Mouse (Mus musculus) embryo, embryonic 10 days (tissue): ENCODE data around the gene Rasgrp4.
"Not testable (repeated sequence)": the region's sequence is repeated elsewhere in the genome, so short reads cannot be mapped to it uniquely, and the experiment has no call there.

ENCODE experiments used
- DNase-seq: peaks from one replicate; pipeline ENCODE4 v3.0.0-alpha.2; 2015; ENCODE audit warnings: low spot score

The Rasgrp4 gene

DNA sequence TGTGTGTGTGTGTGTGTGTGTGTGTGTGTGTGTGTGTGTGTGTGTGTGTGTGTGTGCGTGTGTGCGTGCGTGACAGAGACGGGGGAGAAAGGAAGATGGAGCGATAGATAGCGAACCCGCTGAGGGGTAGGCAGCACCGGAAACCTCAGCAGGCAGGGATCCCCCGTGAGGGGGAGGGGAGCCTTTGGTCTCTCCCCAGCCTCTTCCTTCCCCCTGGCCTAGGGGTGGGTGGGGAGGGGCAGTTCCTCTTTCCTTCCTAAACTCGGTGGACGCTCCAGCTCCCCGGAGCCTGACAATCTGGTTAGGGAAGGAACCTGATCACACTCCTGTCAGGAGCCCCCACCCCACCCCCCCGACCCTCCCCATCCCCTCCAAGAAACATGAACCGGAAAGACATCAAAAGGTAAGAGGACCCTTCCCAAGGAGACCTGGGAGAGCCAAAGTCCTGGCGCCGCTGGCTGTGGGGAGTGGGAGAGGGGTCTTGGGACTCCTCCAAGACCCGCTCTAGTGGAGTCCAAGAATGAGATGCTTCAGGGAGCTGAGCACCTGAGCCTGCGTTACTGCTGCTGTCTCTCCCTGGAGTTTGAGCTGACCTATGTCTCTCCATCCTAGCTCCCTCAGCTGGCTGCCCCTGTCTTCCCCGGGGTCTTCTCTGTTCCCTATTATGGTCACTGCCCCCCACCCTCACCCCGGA is at the start of gene Rasgrp4:
Rasgrp4 (plus strand) TSS at position 159 of the 694 bp plus-strand sequence.
- peak; percentile 35 for DNase-seq

DNA sequence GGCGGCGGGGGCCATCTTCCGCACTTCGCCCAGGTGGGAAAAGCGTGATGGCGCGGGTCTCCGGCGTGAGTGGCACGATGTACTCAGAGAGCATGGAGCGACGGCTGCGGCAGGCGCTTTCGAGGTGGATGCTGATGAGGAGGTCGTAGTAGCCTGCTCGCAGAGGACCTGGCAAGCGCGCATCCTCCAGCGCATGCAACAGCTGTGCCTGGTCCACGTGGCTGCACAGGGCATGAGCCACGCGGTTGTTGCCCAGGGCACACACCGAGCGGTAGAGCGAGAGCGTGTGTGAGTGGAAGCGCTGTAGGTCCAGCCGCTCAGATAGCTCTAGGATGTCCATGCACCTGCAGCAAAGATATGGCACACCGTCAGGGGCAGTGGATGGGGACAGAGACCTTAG is 48.7 kb upstream of the Rasgrp4 start:
- DNase-seq: no peak

DNA sequence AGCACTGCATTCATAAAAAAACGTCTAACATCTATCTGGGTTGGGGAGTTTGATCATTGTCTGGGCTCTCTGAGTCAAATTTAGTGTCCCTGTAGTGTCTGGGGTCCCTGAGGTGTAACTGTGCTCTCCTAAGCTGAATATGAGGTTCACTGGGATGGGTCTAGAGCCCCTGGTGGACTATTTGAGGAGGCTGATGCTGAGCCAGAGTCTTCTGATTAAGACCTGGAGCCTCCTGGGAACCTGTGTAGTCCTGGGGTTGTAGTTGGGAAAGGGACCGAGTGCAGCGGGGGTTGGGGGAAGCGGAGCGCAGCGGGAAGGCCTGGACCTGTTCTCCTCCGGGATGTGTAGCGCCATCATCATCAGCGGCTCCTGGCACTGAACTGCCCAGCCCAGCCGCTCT is 47.7 kb upstream of the Rasgrp4 start:
- DNase-seq: no peak

DNA sequence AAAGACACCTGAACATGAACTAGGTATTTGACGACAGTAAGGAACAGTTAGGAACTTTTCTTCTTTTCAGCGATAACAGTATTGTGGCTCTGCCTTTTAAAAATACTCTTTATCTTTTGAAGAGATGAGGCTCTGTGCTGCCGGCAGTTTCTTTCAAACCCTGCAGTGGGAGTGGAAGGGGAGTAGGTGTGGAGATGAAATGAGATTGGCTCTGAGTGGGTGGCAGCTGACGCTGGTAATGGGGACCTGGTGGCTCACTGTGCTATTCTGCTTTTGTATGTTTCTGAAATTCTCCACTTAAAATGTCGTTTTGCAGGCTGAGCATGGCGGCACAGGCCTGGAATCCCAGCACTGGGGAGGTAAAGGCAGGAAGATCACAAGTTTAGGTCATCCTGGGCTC is 45.8 kb upstream of the Rasgrp4 start:
- no peak for DNase-seq

DNA sequence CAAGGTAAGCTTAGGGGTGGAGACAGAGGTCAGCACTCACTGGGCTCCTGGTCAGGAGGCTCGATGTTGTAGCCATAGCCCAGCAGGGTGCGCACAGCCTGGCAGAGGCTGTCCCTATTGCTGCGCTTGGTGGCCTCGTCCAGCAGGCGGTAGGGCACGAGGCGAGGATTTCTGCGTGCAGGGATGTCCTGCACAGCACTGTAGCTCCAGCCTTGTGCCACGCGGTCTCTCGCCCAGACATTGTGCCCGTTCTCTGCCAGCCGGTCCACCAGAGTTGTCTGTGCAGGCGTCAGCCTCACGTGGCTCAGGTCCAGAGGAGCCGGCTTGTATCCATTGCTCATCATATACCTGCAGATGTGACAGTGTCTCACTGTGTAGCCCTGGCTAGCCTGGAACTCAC is 37.5 kb upstream of the Rasgrp4 start:
- no peak for DNase-seq

DNA sequence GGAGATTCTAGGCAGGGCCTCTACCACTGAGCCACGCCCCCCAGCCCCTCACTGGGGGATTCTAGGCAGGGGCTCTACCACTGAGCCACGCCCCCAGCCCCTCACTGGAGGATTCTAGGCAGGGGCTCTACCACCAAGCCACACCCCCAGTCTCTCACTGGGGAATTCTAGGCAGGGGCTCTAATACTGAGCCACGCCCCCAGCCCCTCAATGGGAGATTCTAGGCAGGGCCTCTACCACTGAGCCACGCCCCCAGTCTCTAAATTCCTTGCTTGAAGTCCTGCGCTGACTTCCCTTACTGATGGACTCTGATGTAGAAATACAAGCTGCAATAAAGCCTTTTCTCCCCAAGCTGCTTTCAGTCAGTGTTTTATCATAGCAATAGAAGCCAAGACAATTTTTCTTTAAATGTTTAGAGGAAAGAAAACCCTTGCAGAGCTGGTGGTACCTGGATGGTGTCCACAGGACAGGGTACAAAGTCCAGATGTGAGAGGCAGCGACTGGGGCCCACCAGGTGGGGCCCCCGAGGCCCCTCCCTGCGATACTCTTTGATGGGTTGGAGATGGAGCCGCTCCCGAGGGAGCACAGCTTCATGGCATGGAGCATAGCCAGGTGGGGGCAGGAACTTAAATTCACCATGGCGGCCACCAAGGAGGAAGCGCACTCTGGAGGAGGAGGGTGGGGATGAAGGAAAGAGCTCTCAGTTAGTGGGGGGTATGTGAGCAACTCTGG is 33.2 kb upstream of the Rasgrp4 start:
- DNase-seq: no peak

DNA sequence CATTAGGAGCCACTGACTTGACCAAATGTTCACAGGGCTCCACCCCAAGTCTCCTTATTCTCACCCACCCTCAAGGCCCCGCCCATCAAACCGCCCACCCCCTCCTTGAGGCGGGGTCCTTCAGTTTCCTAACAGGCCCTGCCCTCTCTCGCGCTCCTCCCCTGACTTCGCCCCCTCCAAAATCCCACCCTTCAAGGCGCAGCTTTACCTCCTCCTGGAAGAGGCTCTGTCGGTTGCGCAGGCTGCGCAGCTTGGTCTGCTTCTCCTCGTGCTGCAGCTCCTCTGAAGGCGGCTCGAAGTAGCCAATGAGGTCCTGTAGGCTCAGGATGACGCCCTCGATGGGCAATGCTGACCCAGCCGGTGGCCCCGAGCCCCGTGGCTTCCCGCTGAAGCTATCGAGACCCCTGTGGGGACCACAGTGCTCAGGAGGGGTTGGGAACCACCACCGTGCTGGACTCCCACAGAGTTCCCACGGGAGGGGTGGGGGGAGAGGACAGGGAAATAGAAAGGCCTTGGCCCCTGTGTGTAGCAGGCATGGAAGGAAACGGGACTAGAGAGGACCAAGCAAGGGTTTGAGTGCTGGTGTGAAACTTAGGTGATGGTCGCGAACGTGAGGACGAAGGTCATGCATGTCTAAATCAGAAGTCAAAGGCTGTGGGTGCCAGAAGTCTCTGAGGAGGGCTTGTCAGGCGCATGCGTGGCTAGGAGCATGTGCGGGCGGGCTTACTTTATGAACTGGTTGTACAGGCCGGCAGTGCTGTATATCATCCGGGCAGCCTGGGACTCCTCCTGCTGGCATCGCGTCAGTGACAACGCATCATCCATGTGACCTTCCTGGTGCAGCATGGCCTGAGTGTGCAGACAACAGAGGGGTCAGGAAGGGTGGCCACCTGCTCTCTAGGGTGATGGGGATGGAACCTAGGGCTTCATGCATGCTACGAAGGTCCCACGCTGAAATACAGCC is 25.4 kb upstream of the Rasgrp4 start:
- peak; percentile 63 for DNase-seq

DNA sequence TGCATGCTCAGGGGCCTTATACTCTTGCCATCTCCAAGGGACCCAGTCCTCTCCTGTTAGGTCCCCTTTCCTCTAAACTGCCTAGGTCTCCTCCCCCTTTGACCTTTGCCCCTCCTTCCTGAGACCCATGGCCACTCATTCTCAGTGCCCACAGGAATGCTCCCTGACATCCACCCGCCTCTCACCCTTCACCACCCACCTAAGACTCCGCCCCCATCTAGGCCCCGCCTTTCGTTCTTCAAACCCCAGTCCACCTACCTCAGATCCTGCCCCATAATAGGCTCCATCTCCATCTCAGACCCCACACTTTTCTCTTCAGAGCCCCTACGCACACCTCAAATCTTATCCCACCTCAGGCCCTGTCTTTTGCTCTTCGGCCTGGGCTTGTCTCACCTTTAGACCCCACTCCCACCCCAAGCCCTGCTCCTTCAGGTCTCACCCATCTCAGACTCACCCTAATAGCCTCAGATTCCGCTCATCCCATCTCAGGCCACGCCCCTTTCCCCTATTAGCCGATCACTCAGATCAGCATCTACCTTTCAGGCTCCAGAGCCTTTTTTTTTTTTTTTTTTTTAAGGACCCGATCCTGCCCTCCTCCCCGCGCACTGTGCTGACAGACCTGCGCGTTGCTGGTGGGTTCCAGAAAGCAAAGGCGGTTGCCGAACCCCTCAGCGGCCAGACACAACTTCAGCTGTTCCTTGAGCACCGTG is 16.4 kb upstream of the Rasgrp4 start:
- peak; percentile 49 for DNase-seq

DNA sequence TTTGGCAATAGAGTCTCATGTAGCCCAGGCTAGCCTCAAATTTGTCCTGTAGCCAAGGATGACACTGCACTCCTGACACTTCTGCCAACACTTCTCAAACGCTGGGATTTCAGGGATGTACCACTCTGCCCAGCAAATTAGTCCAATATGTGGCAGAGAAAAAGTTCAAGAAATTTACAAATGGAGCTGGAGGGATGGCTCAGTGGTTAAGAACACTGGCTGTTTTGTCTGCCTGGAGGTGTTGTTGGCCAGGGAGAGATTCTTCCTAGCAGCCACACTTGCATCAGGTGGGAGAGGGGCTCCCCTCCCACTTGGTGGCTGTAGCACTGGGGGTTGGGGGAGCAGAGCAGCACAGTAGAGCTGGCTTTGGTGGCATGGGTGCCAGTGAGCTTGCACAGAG is 15.1 kb upstream of the Rasgrp4 start:
- DNase-seq: no peak

DNA sequence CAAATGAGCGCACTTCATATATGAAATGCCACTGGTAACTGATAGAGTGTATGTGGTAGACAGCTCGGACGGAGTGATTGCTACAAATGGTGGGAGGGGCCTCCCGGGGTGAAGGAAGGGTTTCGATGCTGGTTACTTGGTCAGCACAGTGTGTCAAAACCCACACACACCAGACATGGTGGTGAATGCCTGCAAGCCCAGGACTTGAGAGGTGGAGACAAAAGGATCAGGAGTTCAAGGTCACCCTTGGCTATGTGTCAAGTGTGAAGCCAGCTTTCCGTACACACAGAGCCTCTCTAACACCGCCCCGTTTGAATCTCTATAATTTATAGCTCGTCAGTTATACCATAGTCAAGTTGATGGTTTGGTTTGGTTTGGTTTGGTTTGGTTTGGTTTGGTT is 11.8 kb upstream of the Rasgrp4 start:
- DNase-seq: no peak

DNA sequence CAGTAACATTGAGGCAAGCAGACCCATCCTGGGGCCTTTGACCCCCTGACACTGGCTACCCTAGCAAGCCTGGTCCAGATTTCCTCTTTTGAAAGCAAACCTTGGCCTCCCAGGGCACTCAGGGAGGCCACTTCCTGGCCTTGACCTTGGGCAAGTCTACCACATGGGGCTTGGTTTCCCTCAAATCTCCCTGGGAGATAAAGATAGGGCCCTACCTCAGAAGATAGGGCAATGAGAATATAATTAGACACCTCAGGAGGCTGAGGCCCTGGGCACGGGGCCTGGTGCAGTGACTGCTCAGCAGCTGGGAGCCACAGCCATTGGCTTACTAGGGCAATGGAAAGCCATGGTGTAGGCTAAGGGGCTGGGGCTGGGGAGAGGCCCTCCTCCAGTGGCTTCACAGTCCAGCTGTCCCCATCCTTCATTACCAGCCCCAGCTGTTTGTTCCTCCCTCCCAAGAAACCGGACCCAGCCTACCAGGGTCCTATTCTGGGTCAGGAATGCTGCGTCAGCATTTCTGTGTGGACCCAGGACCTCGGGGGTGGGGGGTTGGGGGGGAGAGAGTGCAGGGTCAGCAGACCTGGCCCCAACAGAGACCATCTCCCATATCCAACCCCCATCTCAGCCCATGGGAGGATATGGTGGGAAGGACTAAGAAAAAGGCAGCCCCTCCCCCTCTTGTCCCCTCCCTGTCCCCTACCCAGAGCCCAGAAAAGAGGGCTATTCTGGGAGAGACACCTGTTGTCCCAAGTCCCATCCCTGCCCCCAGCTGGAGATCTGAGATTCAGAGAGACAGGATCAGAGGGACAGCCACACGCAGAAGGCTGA is 10.9 kb upstream of the Rasgrp4 start:
- no peak for DNase-seq

DNA sequence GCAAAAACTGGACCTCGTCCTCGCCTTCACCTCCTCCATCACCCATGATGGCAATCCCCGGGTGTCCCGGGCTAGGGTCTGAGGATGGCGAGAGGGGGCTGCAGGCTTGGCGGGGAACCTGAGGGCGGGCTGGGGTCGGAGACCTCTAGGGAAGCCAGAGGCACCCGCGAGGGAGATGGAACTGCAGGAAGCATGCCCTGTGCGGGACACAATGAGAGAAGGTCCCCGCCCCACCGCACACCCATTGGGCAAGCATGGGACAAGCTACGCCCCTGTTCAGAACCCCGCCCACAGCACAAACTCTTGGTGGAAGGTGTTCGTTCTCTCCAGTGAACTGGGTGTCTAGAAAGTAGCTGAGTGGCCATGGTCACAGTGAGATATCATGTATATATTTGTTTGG is 9.7 kb upstream of the Rasgrp4 start, which contains the start of gene Ryr1:
Ryr1 (minus strand) TSS at position 210 of the 400 bp plus-strand sequence.
- DNase-seq: peak; percentile 91

DNA sequence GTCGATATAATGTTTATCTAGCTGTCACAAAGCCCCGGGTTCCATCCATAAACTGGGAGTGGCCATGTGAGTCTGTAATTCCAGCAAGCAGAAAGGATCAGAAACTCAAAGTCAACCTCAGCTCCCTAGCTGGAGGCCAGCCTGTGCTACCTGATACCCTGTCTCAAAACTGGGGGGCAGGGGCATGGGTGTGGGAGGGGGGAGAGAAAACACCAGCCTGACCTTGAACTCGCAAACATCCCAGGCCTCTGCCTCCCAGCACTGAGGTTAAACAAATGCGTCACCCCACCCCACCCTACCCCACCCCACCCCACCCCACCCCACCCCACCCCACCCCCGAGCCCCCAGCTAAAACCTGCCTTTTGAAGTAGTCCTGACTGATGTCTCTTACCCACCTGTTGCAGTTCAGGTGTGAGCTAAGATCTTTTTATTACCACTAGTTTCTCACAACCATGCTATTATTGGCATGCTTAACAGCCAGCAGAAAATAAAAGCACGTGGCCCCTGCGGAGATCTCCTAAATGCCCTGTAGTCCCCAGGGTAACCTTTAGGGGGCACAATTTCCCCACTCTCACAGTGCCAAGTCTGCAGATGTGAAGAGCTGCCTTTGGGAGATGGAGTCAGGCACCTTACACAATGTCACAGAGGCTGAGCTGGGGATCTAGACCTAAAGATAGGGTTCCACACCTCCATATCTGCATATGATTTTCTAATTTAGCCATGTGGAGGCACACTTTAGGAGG is 8.3 kb upstream of the Rasgrp4 start:
- peak; percentile 65 for DNase-seq

DNA sequence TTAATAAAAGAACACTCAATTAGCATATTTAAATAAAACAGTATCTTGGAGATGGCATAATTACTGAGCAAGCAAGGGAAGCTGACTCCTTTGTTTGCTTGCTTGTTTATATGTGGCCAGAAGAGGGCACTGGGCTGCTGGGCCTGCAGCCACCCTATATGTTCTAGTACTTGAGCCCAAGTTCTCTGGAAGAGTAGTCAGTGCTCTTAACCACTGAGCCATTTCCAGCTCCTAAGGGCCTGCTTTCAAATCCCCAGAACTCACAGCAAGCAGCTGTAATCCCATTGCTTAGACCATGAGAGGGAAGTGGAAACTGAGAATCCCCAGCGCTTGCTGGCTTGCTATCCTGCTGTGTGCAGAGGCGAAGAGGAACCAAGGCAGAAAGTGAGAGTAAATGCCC is 5.9 kb upstream of the Rasgrp4 start:
- peak; percentile 39 for DNase-seq

DNA sequence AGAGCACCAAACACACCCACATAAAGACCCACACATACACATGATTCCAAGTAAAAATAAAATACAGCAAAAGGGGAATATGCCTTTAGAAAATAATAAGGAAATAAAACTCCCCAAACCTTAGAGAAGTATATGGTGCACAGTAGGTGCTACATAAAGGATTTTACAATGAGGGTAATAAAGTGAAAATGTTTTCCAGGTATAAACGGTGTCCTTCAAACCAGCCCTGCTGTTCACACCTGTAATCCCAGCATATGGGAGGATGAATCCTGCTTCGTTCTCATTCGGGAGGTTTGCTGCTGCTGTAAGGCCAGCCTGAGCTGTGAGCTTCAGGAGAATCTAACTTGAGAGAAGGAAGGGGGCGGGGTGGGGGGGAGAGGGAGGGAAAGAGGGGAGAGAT is 421 bp upstream of the Rasgrp4 start:
- DNase-seq: no peak

DNA sequence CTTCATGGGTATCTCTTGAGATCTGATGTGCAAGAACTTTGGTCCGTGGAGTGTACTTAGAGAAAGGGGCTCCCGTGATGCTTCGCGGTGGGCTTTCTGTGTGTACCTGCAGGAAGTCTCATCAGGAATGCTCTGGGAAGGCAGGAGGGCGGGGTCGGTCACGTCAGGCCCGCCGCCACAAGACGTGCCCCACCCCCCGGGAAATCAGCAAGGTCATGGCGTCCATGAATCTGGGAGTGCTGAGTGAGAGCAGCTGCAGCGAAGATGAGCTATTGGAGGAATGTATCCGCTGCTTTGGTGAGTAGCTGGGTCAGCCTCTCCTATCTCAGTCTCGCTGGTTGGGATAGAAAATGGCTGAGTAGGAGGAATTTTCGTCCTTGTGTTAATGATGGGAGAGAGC is 2.8 kb downstream of the Rasgrp4 start:
- no peak for DNase-seq

DNA sequence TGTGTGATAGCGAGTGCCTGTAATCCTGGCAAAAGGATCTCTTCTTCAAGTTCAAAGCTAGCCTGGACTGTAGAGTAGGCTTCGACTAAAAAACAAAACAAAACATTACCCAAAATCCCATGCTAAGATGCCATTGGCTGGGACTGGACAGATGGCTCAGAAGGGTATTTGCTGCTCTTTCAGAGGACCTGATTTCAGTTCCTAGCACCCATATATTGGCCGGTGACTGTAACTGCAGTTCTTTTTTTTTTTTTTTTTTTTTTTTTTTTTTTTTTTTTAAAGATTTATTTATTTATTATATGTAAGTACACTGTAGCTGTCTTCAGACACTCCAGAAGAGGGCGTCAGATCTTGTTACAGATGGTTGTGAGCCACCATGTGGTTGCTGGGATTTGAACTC is 4.6 kb downstream of the Rasgrp4 start:
- DNase-seq: not testable (repeated sequence)

DNA sequence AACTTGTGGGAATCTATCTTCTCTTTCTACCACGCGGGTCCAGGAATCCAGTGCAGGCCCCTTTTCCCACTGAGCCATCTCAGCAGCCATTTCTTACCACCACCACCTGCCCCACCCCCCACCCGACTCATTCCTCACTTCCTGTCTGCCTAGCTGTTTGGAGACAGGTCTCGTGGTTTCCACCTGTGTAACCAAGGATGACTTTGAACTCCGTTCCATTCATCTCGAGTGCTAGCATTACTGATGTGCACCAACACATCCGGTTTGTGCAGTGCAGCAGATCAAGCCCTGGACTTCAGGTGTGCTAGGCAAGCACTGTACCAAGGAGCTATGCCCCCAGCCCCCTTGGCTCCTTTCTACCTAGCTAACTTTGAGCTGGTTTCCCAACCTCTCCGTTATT is 6.8 kb downstream of the Rasgrp4 start:
- DNase-seq: no peak

DNA sequence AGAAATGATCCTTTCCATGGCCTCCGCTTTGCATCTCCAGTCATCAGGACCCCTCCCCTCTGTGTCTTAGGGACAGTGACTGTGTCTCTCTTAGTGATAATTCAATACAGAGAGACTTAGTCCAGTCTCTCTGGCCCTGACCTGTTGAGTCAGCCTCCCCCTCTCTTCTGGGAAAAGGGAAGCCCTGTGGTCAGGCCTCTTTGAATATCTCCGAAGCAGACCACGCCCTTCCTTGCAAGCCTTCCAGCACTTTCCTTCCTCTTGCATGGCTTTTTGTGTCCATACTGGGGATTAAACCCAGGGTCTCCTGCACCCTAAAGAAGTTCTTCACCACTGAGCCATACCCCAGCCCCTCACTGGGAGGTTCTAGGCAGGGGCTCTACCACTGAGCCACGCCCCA is 9.4 kb downstream of the Rasgrp4 start:
- no peak for DNase-seq
